Mouse (Mus musculus) olfactory bulb, adult 2 months (tissue): ENCODE measurements at regions not wholly inside any gene's neighbourhood (a gene's known extent, or its start where the extent isn't known, plus 50 kb on each side); places are given as distances from the start of the nearest gene placed in this dataset.

Experiments used
- CTCF ChIP-seq: fragments of 200-500 bp; IDR thresholded peaks from 2 replicates; pipeline ENCODE4 v1.5.1; 2012; ENCODE audit warnings: low read depth, mild to moderate bottlenecking, low read length, moderate library complexity; ENCODE audit not compliant: insufficient read depth
- POLR2A ChIP-seq: fragments of 200-500 bp; IDR thresholded peaks from 2 replicates; pipeline ENCODE4 v1.6.1; 2012; ENCODE audit warnings: mild to moderate bottlenecking, low read depth, low read length, moderate library complexity; ENCODE audit not compliant: insufficient read depth

GRCm38 (mm10) chr12:39033982-39034381 lies 254.8 kb downstream of the Etv1 start:
- TF ChIP-seq CTCF (no peak), POLR2A (no peak)
